Mouse (Mus musculus) neutrophil, adult 5-6 weeks (primary cell): ENCODE results near the gene Limk1. TPM values are rescaled to one million over a fixed set of nuclear protein-coding genes. Genes with fewer than 3 reads are reported as not detected.

ENCODE experiments used
- ATAC-seq: fragments of 151-379, 151-347 bp; 2 replicates; pipeline ENCODE4 v1.8.0; 2017; ENCODE audit warnings: mild to moderate bottlenecking, moderate TSS enrichment; ENCODE audit not compliant: insufficient number of reproducible peaks, poor library complexity, low FRiP score, severe bottlenecking; ENCODE audit errors: extremely low read depth
- total RNA-seq: library from RNA; stranded (forward); fragments of 200-1000 nt; gene quantifications from 2 replicates; pipeline ENCODE4 v1.2.3, GENCODE M21; 2017

Limk1 gene
- total RNA-seq, 1 experiment from 2014 or later, result 5.4 TPM

GRCm38 (mm10) chr5:134639269-134639682, 49.1 kb downstream of the Limk1 start, which contains the start of gene Eif4h:
Gene Eif4h (minus strand): TSS chr5:134639490.
- ATAC-seq, result peak; percentile 92

- ATAC-seq, result no peak
Observed at GRCm38 (mm10) chr5:134638461-134639268, 49.7 kb downstream of the Limk1 start.

- peak; percentile 36; the same call in 1 of the 2 replicates for ATAC-seq
Observed at GRCm38 (mm10) chr5:134637820-134638367, 50.5 kb downstream of the Limk1 start.

- no peak for ATAC-seq
Observed at GRCm38 (mm10) chr5:134632841-134633240, 55.6 kb downstream of the Limk1 start.

DNA sequence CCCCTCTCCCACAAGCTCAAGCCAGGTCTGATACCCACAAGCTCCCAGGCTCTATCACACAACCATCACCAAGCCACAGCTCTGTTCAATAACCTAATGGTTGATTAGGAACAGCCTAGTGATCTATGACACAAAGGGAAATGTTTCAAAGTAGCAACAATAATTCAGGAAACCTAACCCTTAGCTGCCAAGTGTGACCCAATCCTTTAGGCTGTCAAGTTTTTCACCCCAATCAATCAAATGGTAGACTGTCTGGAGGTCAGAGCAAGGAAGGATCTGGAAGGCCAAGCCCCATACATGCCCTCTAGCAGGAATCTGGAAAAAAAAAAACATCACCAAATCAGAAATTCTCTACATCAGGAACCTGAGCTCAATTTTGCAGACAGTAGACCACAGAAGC, 57.6 kb downstream of the Limk1 start:
- no peak for ATAC-seq

DNA sequence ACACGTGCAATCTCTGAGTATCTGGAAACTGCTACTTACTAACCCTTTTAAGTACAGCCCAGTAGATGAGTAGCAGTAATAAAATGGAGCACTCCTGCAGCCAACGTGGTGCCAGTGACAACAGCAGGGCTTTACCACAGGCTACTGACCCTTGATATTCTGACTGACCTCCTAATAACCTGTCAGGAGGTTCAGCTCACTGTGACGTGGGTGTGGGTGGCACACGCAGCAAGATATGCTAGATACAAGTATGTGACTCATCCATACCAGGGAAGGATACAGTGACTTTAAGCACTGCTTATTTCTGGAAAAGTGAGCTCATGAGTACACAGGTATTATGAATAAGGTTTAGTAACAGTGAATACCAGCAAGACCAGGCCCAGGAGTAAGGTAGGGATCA, 58.9 kb downstream of the Limk1 start:
- ATAC-seq, result no peak

- no peak for ATAC-seq
Observed at GRCm38 (mm10) chr5:134622069-134622468, 66.3 kb downstream of the Limk1 start.

DNA sequence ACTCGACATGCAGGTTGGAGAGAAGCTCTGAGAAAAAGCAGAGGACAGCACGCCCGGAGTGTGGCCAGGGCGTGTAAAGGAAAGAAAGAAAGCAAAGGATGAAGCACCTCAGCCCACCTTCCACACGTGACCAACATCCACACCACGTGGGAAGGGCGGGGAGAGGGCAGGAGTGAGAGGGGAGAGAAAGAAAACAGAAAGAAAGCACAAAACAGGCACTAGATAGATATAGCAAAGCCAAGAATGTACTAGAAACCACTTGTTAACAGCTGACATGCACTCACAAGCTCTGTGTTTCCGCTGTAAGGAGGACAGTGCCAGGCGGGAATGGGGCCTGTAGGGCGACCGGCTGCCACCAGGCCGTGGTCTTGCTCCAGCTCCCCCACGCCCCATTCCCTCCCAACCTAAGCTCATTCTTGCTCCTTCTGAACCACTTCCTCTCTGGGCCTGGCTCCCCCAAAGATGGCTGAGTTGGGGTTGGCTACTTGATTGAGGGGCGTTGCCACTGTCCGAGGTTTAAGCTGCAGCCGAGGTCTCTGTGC, 67.2 kb downstream of the Limk1 start:
- ATAC-seq, result no peak

DNA sequence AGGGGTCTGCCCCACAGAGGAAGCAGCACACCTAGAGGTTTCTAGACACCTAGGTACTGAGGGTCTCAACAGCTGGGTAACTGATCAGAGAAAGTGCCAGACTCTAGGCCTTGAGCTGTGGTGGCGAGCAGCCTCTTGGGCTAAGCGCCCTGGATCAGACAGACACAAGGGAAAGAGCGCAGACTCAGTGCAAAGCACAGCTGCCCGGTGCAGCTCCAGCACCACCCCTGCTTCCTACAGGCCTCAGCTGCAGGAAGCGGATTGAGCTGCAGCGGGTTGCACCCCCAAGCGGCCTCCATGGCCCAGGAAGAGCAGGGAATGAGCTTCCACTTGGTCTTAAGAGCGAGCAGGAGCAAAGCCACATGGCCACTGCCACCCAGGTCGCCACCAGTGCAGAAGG, 67.9 kb downstream of the Limk1 start:
- no peak for ATAC-seq

- peak; percentile 62 for ATAC-seq
Observed at GRCm38 (mm10) chr5:134617071-134617470, 71.3 kb downstream of the Limk1 start.

DNA sequence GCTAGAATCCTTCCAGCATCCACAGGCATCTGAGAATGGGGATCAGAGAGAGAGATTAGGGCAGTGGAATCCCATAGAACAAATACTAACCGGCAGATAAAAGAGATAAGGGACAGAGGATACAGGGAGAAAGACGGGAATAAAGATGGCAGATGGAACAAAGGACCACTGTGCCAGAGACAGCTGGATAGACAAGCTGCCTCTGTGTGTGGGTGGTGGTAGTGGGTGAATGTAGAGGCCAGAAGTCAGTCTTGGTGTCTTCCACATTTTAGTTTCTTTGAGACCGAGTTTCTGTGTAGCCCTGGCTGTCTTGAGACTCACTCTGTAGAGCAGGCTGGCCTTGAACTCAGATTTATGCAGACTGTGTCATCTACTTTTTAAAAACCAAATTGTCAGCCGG, 72.6 kb downstream of the Limk1 start:
- ATAC-seq, result no peak

DNA sequence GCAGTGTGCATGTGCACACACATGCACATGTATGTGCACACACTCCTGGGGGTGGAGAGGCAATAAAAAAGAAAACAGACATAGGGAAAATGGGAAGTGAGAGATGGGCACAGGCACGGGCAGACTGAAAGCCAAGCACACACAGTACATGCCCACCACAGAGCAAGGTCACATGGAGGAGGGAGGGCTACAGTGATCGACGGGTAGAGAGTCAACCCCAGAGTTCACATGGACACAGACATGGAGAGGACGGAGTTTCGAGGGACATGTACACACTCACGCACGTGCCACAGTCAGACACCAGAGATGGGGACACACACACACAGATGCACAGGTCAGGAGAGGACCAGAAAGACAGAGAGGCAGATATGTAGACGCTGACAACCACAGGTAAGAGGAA, 73.0 kb downstream of the Limk1 start:
- no peak for ATAC-seq

- peak; percentile 44; the same call in 1 of the 2 replicates for ATAC-seq
Observed at GRCm38 (mm10) chr5:134614802-134615201, 73.6 kb downstream of the Limk1 start, which contains the start of gene Lat2. Gene Lat2 (minus strand): TSS chr5:134615025.

DNA sequence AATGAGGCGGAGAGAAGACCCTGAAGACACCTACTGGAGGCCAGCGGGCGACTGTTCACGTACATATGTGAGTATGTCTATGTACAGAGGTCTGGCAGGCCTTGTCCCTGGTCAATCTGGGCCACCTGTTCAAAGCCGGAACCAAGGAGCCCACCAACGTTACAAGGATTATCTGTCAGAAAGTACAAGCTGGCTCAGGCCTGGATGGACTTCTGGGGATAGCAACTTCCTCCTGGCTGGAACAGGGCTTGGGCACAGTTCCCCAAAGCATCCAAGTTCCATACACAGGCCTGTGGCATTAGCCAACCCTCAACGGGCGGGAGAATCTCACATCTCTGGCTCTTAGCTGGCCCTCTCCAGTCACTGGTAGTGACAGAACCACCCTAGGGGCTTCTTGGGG, 74.1 kb downstream of the Limk1 start:
- ATAC-seq, result no peak

DNA sequence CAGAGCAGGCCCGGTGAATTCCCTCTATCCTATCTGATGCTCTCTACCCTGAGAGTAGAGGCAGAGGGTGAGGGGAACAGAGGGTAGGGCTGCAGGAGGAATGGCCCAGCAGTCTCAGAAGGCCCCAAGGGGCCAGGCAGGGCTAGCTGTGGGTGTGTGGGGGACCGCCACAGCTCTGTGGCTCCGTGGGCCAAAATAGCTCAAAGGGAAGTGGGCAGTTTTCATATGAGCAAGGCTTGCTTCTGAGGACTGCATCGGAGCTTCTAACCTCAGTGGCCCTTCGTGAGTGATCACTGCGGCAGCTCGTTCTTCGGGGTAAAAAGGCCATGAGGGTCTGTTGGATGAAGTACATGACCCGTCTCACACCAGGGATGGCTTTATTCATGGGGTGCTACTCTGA, 74.7 kb downstream of the Limk1 start:
- peak; percentile 52 for ATAC-seq

DNA sequence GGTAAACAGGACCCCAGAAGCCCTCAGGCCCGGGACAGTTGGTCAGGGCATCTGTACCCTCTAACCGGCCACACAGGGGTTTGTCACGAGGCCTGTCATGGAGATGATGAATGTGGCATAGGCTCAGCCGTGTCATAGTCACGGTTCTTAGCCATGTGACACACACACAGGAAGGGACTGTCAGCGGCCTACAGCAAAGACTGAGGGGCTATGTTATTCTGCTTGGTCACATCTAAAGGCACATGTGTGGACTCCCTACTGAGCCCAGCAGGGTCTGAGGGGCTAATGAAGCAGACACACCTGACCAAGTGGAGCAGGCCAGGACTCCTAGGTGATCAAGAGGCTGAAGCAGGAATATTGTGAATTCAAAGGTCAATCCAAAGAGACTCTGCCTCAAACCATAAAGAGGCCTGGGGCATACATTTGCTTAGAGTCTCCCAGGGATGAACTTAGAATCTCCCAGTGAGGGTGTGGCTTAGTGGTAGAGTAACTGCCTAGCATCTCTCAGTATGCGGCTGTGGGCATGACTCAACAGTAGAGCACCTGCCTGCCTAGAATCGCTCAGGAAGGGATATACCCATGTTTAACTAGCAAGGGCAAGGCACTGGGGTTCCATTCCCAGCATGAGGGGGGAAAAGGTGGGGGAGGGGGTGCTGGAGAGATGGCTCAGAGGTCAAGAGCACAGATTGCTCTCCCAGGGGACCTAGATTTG, 76.4 kb downstream of the Limk1 start:
- no peak for ATAC-seq

DNA sequence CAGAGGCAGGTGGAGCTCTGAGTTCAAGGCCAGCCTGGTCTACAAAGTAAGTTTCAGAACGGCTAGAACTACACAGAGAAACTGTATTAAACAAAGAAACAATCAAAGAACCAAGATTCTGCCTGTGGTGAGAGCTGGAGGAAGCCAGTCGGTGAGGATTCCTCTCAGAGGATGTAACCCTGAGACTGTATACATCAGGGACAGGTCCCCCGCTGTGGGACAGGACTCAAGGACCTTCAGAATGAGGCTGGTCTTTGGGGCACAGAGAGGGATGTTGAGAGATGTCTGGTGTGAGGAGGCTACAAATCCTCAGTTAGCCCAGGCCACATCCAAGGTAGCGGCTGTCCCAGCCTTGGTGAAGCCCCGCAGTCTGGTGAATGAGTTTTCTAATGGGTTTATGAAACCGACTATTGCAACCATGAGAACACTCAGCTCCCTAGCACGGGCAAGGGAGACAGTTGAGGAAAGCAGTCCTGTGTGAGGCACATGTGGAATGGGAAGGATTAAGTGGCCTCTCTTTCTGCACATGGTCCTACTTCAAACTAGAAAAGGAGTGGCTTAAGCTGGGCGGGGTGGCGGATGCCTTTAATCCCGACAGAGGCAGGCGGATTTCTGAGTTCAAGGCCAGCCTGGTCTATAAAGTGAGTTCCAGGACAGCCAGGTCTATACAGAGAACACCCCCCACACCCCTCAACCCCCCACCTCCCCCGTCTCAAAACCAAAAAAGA, 78.3 kb downstream of the Limk1 start:
- ATAC-seq, result no peak

GRCm38 (mm10) chr5:134607121-134607520, 81.3 kb downstream of the Limk1 start:
- ATAC-seq, result peak; percentile 81

- no peak for ATAC-seq
Observed at GRCm38 (mm10) chr5:134606314-134606713, 82.1 kb downstream of the Limk1 start.
